Mouse (Mus musculus): ENCODE measurements around the gene Rrp9. TPM values are rescaled to one million over a fixed set of nuclear protein-coding genes. Genes with fewer than 3 reads are reported as not detected.

Gene Rrp9
- total and polyA plus RNA-seq, 2 experiments from 2014 or later, result 45.6 to 46.5 TPM

- Histone ChIP-seq H3K4me1 (ENCODE audit: insufficient read depth) (peaks cover 37% of the 10 kb centered on the region), H3K9ac (no peak overlapping the region), H3K27ac (ENCODE audit: low read depth, low read length) (no peak overlapping the region), H3K36me3 (ENCODE audit: insufficient read depth) (no peaks in the 10 kb centered on the region), H3K4me3 (ENCODE audit: low read depth, low read length) (no peak overlapping the region), H3K9me3 (ENCODE audit: low read length) (no peaks in the 10 kb centered on the region), H3K4me2 (ENCODE audit: low read depth) (no peak overlapping the region), H3K27me3 (ENCODE audit: insufficient read depth, low read length) (no peaks in the 10 kb centered on the region)
- TF ChIP-seq CTCF (IDR thresholded peaks at IDR 0.05; ENCODE audit: low read depth), result no peak
- DNase-seq (no peak), ATAC-seq (no peak)
- 68% methylated on average over 2 of the region's 2 CpGs for WGBS
These were observed 23.9 kb upstream of the Rrp9 start for GRCm38 (mm10) chr9:106451899-106452298.

DNA sequence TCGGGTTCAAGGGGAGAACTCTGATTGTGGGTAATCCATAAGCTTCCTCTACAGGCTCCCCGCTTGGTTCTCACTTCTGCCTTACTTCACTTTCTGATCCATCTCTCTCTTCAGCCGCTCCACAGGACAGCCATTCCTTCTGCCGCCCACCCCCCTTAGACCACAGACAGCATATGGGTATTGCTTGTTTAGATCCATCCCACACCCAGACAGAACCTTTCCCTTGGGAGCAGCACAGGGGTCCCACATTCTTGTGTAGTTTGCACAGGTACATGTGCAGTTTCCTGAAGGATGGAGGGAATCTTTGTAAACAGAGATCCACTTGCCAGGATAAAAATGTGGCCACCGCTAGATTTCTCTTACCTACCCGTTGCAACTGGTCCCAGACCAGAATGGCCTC is 23.4 kb upstream of the Rrp9 start:
- 27% methylated on average over 6 of the region's 6 CpGs for WGBS
- ATAC-seq (no peak), DNase-seq (no peak)
- Histone ChIP-seq H3K4me1 (ENCODE audit: insufficient read depth) (peaks cover 41% of the 10 kb centered on the region), H3K36me3 (ENCODE audit: insufficient read depth) (no peaks in the 10 kb centered on the region), H3K9me3 (ENCODE audit: low read length) (no peaks in the 10 kb centered on the region), H3K27me3 (ENCODE audit: insufficient read depth, low read length) (no peaks in the 10 kb centered on the region), H3K4me2 (ENCODE audit: low read depth) (peak overlapping the region; percentile 97), H3K9ac (peak overlapping the region; percentile 92; the same call in 1 of the 2 replicates), H3K4me3 (ENCODE audit: low read depth, low read length) (no peak overlapping the region), H3K27ac (ENCODE audit: low read depth, low read length) (peak overlapping the region; percentile 91; the same call in 1 of the 2 replicates)
- no peak for TF ChIP-seq CTCF (IDR thresholded peaks at IDR 0.05; ENCODE audit: low read depth)

GRCm38 (mm10) chr9:106452821-106453220 is 22.9 kb upstream of the Rrp9 start:
- DNase-seq (peak; percentile 30), ATAC-seq (no peak)
- Histone ChIP-seq H3K9ac (peak overlapping the region; percentile 92), H3K4me3 (ENCODE audit: low read depth, low read length) (peak overlapping the region; percentile 71), H3K36me3 (ENCODE audit: insufficient read depth) (no peaks in the 10 kb centered on the region), H3K4me2 (ENCODE audit: low read depth) (peak overlapping the region; percentile 97), H3K27ac (ENCODE audit: low read depth, low read length) (peak overlapping the region; percentile 91), H3K4me1 (ENCODE audit: insufficient read depth) (peaks cover 41% of the 10 kb centered on the region), H3K9me3 (ENCODE audit: low read length) (no peaks in the 10 kb centered on the region), H3K27me3 (ENCODE audit: insufficient read depth, low read length) (no peaks in the 10 kb centered on the region)
- TF ChIP-seq CTCF (IDR thresholded peaks at IDR 0.05; ENCODE audit: low read depth), result no peak
- under 1% methylated on average over 7 of the region's 7 CpGs for WGBS

DNA sequence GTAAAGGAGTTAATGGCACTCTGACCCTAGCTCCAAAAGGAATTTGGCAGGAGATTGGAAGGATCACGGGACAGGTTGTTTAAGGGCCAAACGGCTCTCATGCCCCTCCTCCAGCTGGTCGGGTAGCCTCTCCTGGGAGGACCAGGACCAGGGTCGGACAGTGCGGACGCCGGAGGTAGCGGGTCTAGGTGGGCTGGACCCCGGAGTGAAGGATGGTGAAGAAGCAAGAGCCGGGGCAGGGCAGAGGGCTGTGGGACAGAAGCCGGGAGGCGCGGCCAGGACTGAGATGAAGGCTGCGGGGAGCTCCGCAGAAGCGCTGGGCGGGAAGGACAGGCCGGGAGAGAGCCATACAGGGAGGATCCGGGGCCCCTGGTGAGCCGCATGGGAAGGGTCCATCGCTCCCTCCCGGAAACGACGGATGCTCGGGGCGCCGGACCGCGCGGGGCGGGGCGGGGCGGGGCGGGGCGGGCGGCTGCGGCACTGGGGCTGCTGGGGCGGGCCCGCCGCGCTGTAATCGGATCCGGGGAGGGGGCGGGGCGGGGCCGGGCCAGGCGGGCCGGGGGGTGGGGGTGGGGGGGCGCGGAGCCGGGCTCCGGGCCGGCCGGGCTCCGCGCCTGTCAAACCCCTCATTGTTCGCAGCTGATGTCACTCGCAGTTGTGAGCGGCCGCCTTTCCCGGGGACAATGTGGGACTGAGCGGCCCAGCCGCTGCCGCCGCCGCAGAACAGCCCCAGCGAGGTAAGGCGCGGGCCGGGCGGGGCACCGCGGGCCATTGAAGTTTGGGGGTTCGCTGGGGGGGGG is 22.3 kb upstream of the Rrp9 start, which contains the start of gene Pcbp4:
TSS of gene Pcbp4 (plus strand) at position 21 of the 800 bp plus-strand sequence.
- peak; percentile 67 for ATAC-seq
- WGBS, result under 1% methylated on average over 34 of the region's 74 CpGs
- H3K4me1 ChIP-seq (ENCODE audit: insufficient read depth), result peaks cover 37% of the 10 kb centered on the region

DNA sequence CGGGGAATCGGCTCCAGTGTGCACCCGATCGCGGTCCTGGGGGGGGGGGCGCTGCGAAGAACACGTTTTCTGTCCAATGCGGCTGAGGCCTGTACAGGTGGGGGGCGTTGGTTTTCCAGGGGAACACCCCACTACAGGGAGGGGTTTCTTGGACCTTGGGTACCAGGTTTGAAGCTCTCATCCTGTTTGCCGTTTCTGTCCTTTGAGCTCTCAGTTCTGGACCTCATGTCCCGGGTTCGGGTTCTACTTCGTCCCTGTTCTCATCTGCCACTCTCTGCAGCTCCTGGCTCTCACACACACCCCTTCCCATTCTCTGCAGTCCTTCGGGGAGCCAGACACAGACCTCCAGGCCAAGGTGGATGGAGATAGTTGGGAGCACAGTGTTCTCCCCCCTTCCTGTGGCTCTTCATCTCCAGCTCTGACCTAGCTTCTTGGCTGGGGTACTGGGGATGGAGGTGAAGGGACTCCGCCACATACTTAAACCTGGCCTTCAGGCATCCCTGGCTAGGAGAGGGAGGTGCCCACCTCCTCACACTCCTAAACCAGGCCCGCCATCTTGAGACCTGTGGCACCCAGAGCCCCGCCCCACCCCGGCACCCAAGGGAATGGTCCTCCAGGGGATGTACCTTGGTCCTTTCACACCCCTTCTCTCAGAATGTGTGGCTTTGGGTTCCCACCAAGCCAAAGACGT is 21.5 kb upstream of the Rrp9 start:
- TF ChIP-seq CTCF (IDR thresholded peaks at IDR 0.05; ENCODE audit: low read depth), result no peak
- Histone ChIP-seq H3K9ac (peak overlapping the region; percentile 92), H3K27me3 (ENCODE audit: insufficient read depth, low read length) (no peaks in the 10 kb centered on the region), H3K4me2 (ENCODE audit: low read depth) (peak overlapping the region; percentile 97), H3K9me3 (ENCODE audit: low read length) (no peaks in the 10 kb centered on the region), H3K4me1 (ENCODE audit: insufficient read depth) (peaks cover 30% of the 10 kb centered on the region), H3K27ac (ENCODE audit: low read depth, low read length) (peak overlapping the region; percentile 91), H3K36me3 (ENCODE audit: insufficient read depth) (no peaks in the 10 kb centered on the region), H3K4me3 (ENCODE audit: low read depth, low read length) (peak overlapping the region; percentile 71)
- 2% methylated on average over 15 of the region's 20 CpGs for WGBS
- peak; percentile 62 for DNase-seq
- ATAC-seq, result peak; percentile 35

More for the DNA sequence above, 22.3 kb upstream of the Rrp9 start, which contains the start of gene Pcbp4:
- H3K4me2 ChIP-seq (ENCODE audit: low read depth), result peak within 1 kb of the TSS; percentile 97
- peak within 1 kb of the TSS; percentile 71 for H3K4me3 ChIP-seq (ENCODE audit: low read depth, low read length)
- no peaks in the 10 kb centered on the region for H3K27me3 ChIP-seq (ENCODE audit: insufficient read depth, low read length)
- no peaks in the 10 kb centered on the region for H3K9me3 ChIP-seq (ENCODE audit: low read length)
- peak; percentile 67 for DNase-seq
- H3K9ac ChIP-seq, result peak within 1 kb of the TSS; percentile 92
- peak within 1 kb of the TSS; percentile 91 for H3K27ac ChIP-seq (ENCODE audit: low read depth, low read length)
- H3K36me3 ChIP-seq (ENCODE audit: insufficient read depth), result no peaks in the 10 kb centered on the region
- TF ChIP-seq CTCF (IDR thresholded peaks at IDR 0.05; ENCODE audit: low read depth), result no peak

DNA sequence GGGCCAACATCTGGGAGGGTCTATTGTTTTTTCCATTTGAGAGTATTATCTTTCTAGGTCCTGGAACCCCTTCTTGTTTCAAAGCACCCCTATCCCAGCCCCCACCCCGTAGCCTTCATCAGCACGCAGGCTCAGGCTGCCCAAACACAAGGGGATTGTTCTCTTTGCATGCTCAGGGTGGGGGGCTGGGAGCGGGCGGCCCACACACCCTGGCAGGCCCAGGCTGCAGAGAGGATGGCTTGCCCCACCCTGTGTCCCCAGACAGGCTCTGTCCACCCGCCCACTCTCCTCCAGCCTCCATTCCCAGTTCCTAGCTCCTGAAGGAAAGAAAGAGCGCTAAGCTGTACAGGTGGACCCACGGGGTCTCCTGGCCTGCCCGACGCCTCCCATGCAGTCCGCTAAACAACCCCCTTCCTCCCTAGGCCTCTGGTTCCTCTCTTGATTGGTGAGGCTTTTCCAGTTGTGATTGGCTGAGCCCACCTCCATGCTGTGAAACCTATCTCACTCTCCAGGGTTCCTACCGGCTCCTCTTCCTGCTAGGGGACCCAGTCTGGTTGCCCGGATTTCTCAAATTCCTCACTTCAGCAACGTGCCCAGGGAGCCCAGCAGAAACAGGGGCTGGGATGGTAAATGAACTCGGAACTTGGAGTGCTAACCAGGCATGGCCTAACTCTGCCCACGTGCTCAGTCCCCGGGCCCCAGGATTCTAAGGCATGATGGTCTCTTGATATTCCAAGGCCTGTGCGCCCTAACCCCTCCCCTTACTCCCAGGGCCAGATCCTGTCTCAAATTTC is 20.7 kb upstream of the Rrp9 start:
- H3K27ac ChIP-seq (ENCODE audit: low read depth, low read length), result peak overlapping the region; percentile 91
- peak overlapping the region; percentile 92 for H3K9ac ChIP-seq
- ATAC-seq, result peak; percentile 65
- no peaks in the 10 kb centered on the region for H3K27me3 ChIP-seq (ENCODE audit: insufficient read depth, low read length)
- TF ChIP-seq CTCF (IDR thresholded peaks at IDR 0.05; ENCODE audit: low read depth), result no peak
- DNase-seq, result peak; percentile 73
- H3K9me3 ChIP-seq (ENCODE audit: low read length), result no peaks in the 10 kb centered on the region
- WGBS, result 2% methylated on average over 17 of the region's 17 CpGs
- peak overlapping the region; percentile 71 for H3K4me3 ChIP-seq (ENCODE audit: low read depth, low read length)
- no peaks in the 10 kb centered on the region for H3K36me3 ChIP-seq (ENCODE audit: insufficient read depth)
- peaks cover 29% of the 10 kb centered on the region for H3K4me1 ChIP-seq (ENCODE audit: insufficient read depth)
- H3K4me2 ChIP-seq (ENCODE audit: low read depth), result peak overlapping the region; percentile 97

Data from forebrain, postnatal 0 days (tissue).